Mouse (Mus musculus) hindbrain, embryonic 14.5 days (tissue): Measurements from ENCODE around the gene Ly6g6f. TPM values are rescaled to one million over a fixed set of nuclear protein-coding genes. Genes with fewer than 3 reads are reported as not detected.

ENCODE experiments used
- ATAC-seq: fragments of 200-750 bp; cut with Nextera tagmentation; 2 replicates; pipeline ENCODE4 v1.8.0; 2017; ENCODE audit warnings: moderate number of reproducible peaks, mild to moderate bottlenecking, moderate TSS enrichment, moderate library complexity; ENCODE audit not compliant: low FRiP score
- DNase-seq: peaks from one replicate; pipeline ENCODE4 v3.0.0-alpha.2; 2015; ENCODE audit warnings: low spot score
- H3K27ac ChIP-seq: fragments of 300-500 bp; sonication (generic); 2 replicates; pipeline ENCODE4 v1.5.1; 2014; ENCODE audit warnings: mild to moderate bottlenecking, moderate library complexity
- H3K27me3 ChIP-seq: fragments of 300-500 bp; sonication (generic); 2 replicates; pipeline ENCODE4 v1.6.1; 2014; ENCODE audit warnings: mild to moderate bottlenecking, low read length, mixed read lengths; ENCODE audit not compliant: control insufficient read depth, insufficient read depth
- H3K36me3 ChIP-seq: fragments of 300-500 bp; sonication (generic); replicated peaks from 2 replicates; pipeline ENCODE4 v1.6.1; 2014; ENCODE audit not compliant: control insufficient read depth, insufficient read depth
- H3K4me1 ChIP-seq: fragments of 300-500 bp; sonication (generic); replicated peaks from 2 replicates; pipeline ENCODE4 v1.6.1; 2014; ENCODE audit warnings: antibody characterized with exemption, low read length, mixed read lengths; ENCODE audit not compliant: control insufficient read depth, insufficient read depth
- H3K4me2 ChIP-seq: fragments of 300-500 bp; sonication (generic); replicated peaks from 2 replicates; pipeline ENCODE4 v1.6.1; 2014; ENCODE audit warnings: mild to moderate bottlenecking, moderate library complexity
- H3K4me3 ChIP-seq: fragments of 300-500 bp; sonication (generic); replicated peaks from 2 replicates; pipeline ENCODE4 v1.5.1; 2014; ENCODE audit warnings: mild to moderate bottlenecking, low read length
- H3K9ac ChIP-seq: fragments of 300-500 bp; sonication (generic); 2 replicates; pipeline ENCODE4 v1.6.1; 2014
- H3K9me3 ChIP-seq: fragments of 300-500 bp; sonication (generic); 2 replicates; pipeline ENCODE4 v1.6.1; 2016; ENCODE audit warnings: low read length; ENCODE audit not compliant: control insufficient read depth
- WGBS: fragments of 180-500 bp; shearing (Covaris S2); extraction: QIAGEN DNeasy Blood & Tissue Kit; methylation state at CpG from one replicate; pipeline ENCODE4 v1.1.7; 2014; 5-methylcytosine and 5-hydroxymethylcytosine counted together
- polyA plus RNA-seq: library from polyadenylated mRNA; unstranded; fragments of >200 nt; fragmentation: Nextera tagmentation; extraction: Ambion mirVana; gene quantifications from 2 replicates; pipeline ENCODE4 v1.2.1, GENCODE M21; 2014

Ly6g6f gene
- polyA plus RNA-seq, 1 experiment from 2014 or later: 0.23 TPM

DNA sequence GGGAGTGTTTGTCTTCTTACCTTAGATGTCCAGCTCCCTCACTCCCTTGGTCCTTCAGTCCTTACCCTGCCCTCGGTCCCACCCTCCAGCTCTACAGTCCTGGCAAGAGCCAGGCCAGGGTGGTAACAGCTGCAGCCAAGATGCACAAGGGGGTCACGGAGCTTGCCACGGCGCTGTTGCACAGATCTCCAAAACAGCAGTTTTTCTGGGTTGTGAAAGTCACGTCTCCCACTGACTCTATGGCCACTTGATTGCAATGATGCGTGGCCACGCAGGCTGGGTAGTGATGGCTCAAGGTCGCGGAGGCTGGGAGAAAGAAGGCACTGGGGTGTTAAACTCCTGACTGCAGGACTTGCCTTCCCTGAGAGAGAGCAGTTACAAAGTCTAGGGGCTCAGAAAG, 14.0 kb downstream of the Ly6g6f start:
- H3K9me3 ChIP-seq: no peaks in the 10 kb centered on the region
- 85% methylated on average over 9 of the region's 9 CpGs for WGBS
- no peak overlapping the region for H3K4me3 ChIP-seq
- ATAC-seq: no peak
- H3K27me3 ChIP-seq: peaks cover 8% of the 10 kb centered on the region
- H3K9ac ChIP-seq: no peak overlapping the region
- no peaks in the 10 kb centered on the region for H3K4me1 ChIP-seq
- no peak for DNase-seq
- no peak overlapping the region for H3K27ac ChIP-seq
- H3K36me3 ChIP-seq: no peaks in the 10 kb centered on the region
- H3K4me2 ChIP-seq: no peak overlapping the region

GRCm38 (mm10) chr17:35070556-35071229, 14.7 kb downstream of the Ly6g6f start:
- Histone ChIP-seq H3K27me3 (peaks cover 15% of the 10 kb centered on the region), H3K9ac (no peak overlapping the region), H3K36me3 (no peaks in the 10 kb centered on the region), H3K27ac (no peak overlapping the region), H3K9me3 (no peaks in the 10 kb centered on the region), H3K4me3 (no peak overlapping the region), H3K4me2 (no peak overlapping the region), H3K4me1 (no peaks in the 10 kb centered on the region)
- DNase-seq (no peak), ATAC-seq (no peak)
- 70% methylated on average over 6 of the region's 6 CpGs for WGBS

GRCm38 (mm10) chr17:35068213-35068914, 17.0 kb downstream of the Ly6g6f start:
- no peak overlapping the region for H3K9ac ChIP-seq
- WGBS: 87% methylated on average over 17 of the region's 17 CpGs

GRCm38 (mm10) chr17:35066084-35066483, 19.3 kb downstream of the Ly6g6f start, which contains the start of gene Mpig6b:
Gene Mpig6b, minus strand, starts transcription at chr17:35066184.
- no peaks in the 10 kb centered on the region for H3K9me3 ChIP-seq
- peak within 1 kb of the TSS; percentile 45 for H3K4me2 ChIP-seq
- 46% methylated on average over 10 of the region's 10 CpGs for WGBS
- no peak for ATAC-seq
- H3K27ac ChIP-seq: no peak within 1 kb of the TSS
- H3K4me3 ChIP-seq: peak within 1 kb of the TSS; percentile 20
- H3K27me3 ChIP-seq: peaks cover 35% of the 10 kb centered on the region
- H3K9ac ChIP-seq: peak within 1 kb of the TSS; percentile 26; the same call in 1 of the 2 replicates
- DNase-seq: no peak
- peaks cover 5% of the 10 kb centered on the region for H3K4me1 ChIP-seq
- peaks cover 24% of the 10 kb centered on the region for H3K36me3 ChIP-seq

More at GRCm38 (mm10) chr17:35068213-35068914, 17.0 kb downstream of the Ly6g6f start:
- Histone ChIP-seq H3K4me2 (no peak overlapping the region), H3K4me3 (no peak overlapping the region), H3K36me3 (peaks cover 3% of the 10 kb centered on the region; the same call in 1 of the 2 replicates), H3K4me1 (peaks cover 5% of the 10 kb centered on the region), H3K9me3 (no peaks in the 10 kb centered on the region), H3K27ac (no peak overlapping the region), H3K27me3 (peaks cover 35% of the 10 kb centered on the region)
- ATAC-seq (no peak), DNase-seq (no peak)

GRCm38 (mm10) chr17:35064951-35065947, 20.2 kb downstream of the Ly6g6f start, which contains the start of gene Ly6g6c:
Gene Ly6g6c, plus strand, starts transcription at chr17:35065388.
- Histone ChIP-seq H3K36me3 (peaks cover 30% of the 10 kb centered on the region), H3K9ac (peak within 1 kb of the TSS; percentile 26; the same call in 1 of the 2 replicates), H3K4me1 (peaks cover 12% of the 10 kb centered on the region), H3K9me3 (no peaks in the 10 kb centered on the region), H3K4me3 (peak within 1 kb of the TSS; percentile 20), H3K27ac (no peak within 1 kb of the TSS), H3K4me2 (peak within 1 kb of the TSS; percentile 45), H3K27me3 (peaks cover 35% of the 10 kb centered on the region)
- no peak for ATAC-seq
- DNase-seq: no peak
- WGBS: 2% methylated on average over 48 of the region's 48 CpGs

GRCm38 (mm10) chr17:35064378-35064877, 21.0 kb downstream of the Ly6g6f start:
- Histone ChIP-seq H3K36me3 (peaks cover 30% of the 10 kb centered on the region), H3K9me3 (no peaks in the 10 kb centered on the region), H3K4me3 (no peak overlapping the region), H3K27ac (no peak overlapping the region), H3K9ac (no peak overlapping the region), H3K4me2 (peak overlapping the region; percentile 45), H3K27me3 (peaks cover 35% of the 10 kb centered on the region), H3K4me1 (peaks cover 18% of the 10 kb centered on the region)
- DNase-seq (no peak), ATAC-seq (no peak)
- WGBS: 46% methylated on average over 10 of the region's 10 CpGs

- peaks cover 18% of the 10 kb centered on the region for H3K4me1 ChIP-seq
- no peak overlapping the region for H3K4me3 ChIP-seq
- H3K4me2 ChIP-seq: no peak overlapping the region
- no peak overlapping the region for H3K9ac ChIP-seq
- no peak overlapping the region for H3K27ac ChIP-seq
- H3K9me3 ChIP-seq: no peaks in the 10 kb centered on the region
- no peak for ATAC-seq
- H3K27me3 ChIP-seq: peaks cover 35% of the 10 kb centered on the region
- peaks cover 30% of the 10 kb centered on the region for H3K36me3 ChIP-seq
- no peak for DNase-seq
- 89% methylated on average over 3 of the region's 3 CpGs for WGBS
These were observed 21.9 kb downstream of the Ly6g6f start for GRCm38 (mm10) chr17:35063466-35063865.

- DNase-seq: no peak
- peaks cover 18% of the 10 kb centered on the region for H3K4me1 ChIP-seq
- no peak overlapping the region for H3K4me2 ChIP-seq
- no peak overlapping the region for H3K4me3 ChIP-seq
- no peak overlapping the region for H3K9ac ChIP-seq
- H3K27me3 ChIP-seq: peaks cover 25% of the 10 kb centered on the region
- no peaks in the 10 kb centered on the region for H3K9me3 ChIP-seq
- no peak for ATAC-seq
- H3K36me3 ChIP-seq: peaks cover 30% of the 10 kb centered on the region
- WGBS: 84% methylated on average over 8 of the region's 8 CpGs
- no peak overlapping the region for H3K27ac ChIP-seq
These were observed 24.1 kb downstream of the Ly6g6f start for GRCm38 (mm10) chr17:35061299-35061698.
